Mouse (Mus musculus): ENCODE data around the gene Vmn1r34. TPM values are rescaled to one million over a fixed set of nuclear protein-coding genes. Genes with fewer than 3 reads are reported as not detected.
"Not testable (repeated sequence)": the region's sequence is repeated elsewhere in the genome, so short reads cannot be mapped to it uniquely, and the experiment has no call there.

Gene Vmn1r34
- not detected in 2 replicates for polyA plus RNA-seq (2015; fragmentation: Nextera tagmentation; extraction: Ambion mirVana)

GRCm38 (mm10) chr6:66643779-66644178 lies at the start of gene Vmn1r34:
Gene Vmn1r34, minus strand, starts transcription at chr6:66643879.
- DNase-seq (ENCODE audit: low spot score) = no peak

- no peak for DNase-seq (ENCODE audit: low spot score)
Observed at GRCm38 (mm10) chr6:66685806-66686205, 42.1 kb upstream of the Vmn1r34 start, which contains the start of gene Vmn1r35. Gene Vmn1r35, minus strand, starts transcription at chr6:66685906.

GRCm38 (mm10) chr6:66618182-66618581 lies 25.5 kb downstream of the Vmn1r34 start, which contains the start of gene Vmn1r33:
Gene Vmn1r33, minus strand, starts transcription at chr6:66618282.
- not testable (repeated sequence) for DNase-seq (ENCODE audit: low spot score)

- no peak for DNase-seq (ENCODE audit: low spot score)
Observed at GRCm38 (mm10) chr6:66595804-66596203, 47.9 kb downstream of the Vmn1r34 start.

Other genes with a start within 250 kb of the Vmn1r34 start
- gene Mad2l1, start 108.5 kb downstream of the Vmn1r34 start, polyA plus RNA-seq (2015; fragmentation: Nextera tagmentation; extraction: Ambion mirVana) = 140 TPM in 2 replicates
- 0.06 TPM in 1 of 2 replicates, not detected in the other for gene Vmn1r32, start 83.8 kb downstream of the Vmn1r34 start, polyA plus RNA-seq (2015; fragmentation: Nextera tagmentation; extraction: Ambion mirVana)
- not detected in 2 replicates for gene Vmn1r33, start 25.6 kb downstream of the Vmn1r34 start, polyA plus RNA-seq (2015; fragmentation: Nextera tagmentation; extraction: Ambion mirVana)
- gene Vmn1r35, start 42.0 kb upstream of the Vmn1r34 start, polyA plus RNA-seq (2015; fragmentation: Nextera tagmentation; extraction: Ambion mirVana) = not detected in 2 replicates
- gene Vmn1r36, start 75.3 kb upstream of the Vmn1r34 start, polyA plus RNA-seq (2015; fragmentation: Nextera tagmentation; extraction: Ambion mirVana) = not detected in 2 replicates
- not detected in 2 replicates for gene Vmn1r37, start 85.5 kb upstream of the Vmn1r34 start, polyA plus RNA-seq (2015; fragmentation: Nextera tagmentation; extraction: Ambion mirVana)
- gene Vmn1r38, start 138.7 kb upstream of the Vmn1r34 start, polyA plus RNA-seq (2015; fragmentation: Nextera tagmentation; extraction: Ambion mirVana) = not detected in 2 replicates
- not detected in 2 replicates for gene Vmn1r39, start 166.7 kb upstream of the Vmn1r34 start, polyA plus RNA-seq (2015; fragmentation: Nextera tagmentation; extraction: Ambion mirVana)

Measured in thymus, postnatal 0 days (tissue).